Mouse (Mus musculus) ES-CJ7 (cell line): ENCODE results near the gene Opn4.

Experiments
- DNase-seq: peaks from one replicate; pipeline ENCODE4 v3.0.0; 2011; ENCODE audit warnings: low read depth, low spot score

The Opn4 gene

GRCm38 (mm10) chr14:34562393-34562792 lies 37.5 kb downstream of the Opn4 start:
- DNase-seq = peak; percentile 42

- no peak for DNase-seq
Observed at GRCm38 (mm10) chr14:34561647-34562046, 38.3 kb downstream of the Opn4 start.

- no peak for DNase-seq
Observed at GRCm38 (mm10) chr14:34558947-34559346, 41.0 kb downstream of the Opn4 start.

GRCm38 (mm10) chr14:34555211-34555610 lies 44.7 kb downstream of the Opn4 start:
- no peak for DNase-seq

GRCm38 (mm10) chr14:34554047-34554446 lies 45.9 kb downstream of the Opn4 start:
- no peak for DNase-seq

GRCm38 (mm10) chr14:34553470-34553869 lies 46.5 kb downstream of the Opn4 start:
- no peak for DNase-seq

- no peak for DNase-seq
Observed at GRCm38 (mm10) chr14:34552226-34552625, 47.7 kb downstream of the Opn4 start.

GRCm38 (mm10) chr14:34549004-34549671 lies 50.8 kb downstream of the Opn4 start:
- DNase-seq = peak; percentile 82

GRCm38 (mm10) chr14:34548391-34549001 lies 51.4 kb downstream of the Opn4 start:
- DNase-seq = peak; percentile 72

- DNase-seq = no peak
Observed at GRCm38 (mm10) chr14:34544545-34544944, 55.4 kb downstream of the Opn4 start.

GRCm38 (mm10) chr14:34544001-34544400 lies 55.9 kb downstream of the Opn4 start:
- DNase-seq = no peak

- no peak for DNase-seq
Observed at GRCm38 (mm10) chr14:34543596-34543995, 56.3 kb downstream of the Opn4 start.

- no peak for DNase-seq
Observed at GRCm38 (mm10) chr14:34541896-34542295, 58.0 kb downstream of the Opn4 start.

- peak; percentile 66 for DNase-seq
Observed at GRCm38 (mm10) chr14:34540685-34541162, 59.2 kb downstream of the Opn4 start.
